Mouse (Mus musculus) MEL (cell line): ENCODE results near the gene Sec11a. TPM values are rescaled to one million over a fixed set of nuclear protein-coding genes. Genes with fewer than 3 reads are reported as not detected.

ENCODE experiments used
- DNase-seq: peaks from one replicate; pipeline ENCODE4 v3.0.0; 2011; ENCODE audit warnings: low read depth, low spot score
- H3K27ac ChIP-seq: 2 replicates; pipeline ENCODE4 v1.5.1; 2012; ENCODE audit warnings: low read depth, mild to moderate bottlenecking, control low read depth, low read length, moderate library complexity; ENCODE audit not compliant: control insufficient read depth
- H3K27me3 ChIP-seq, 2 experiments: fragments of 150-350 bp in 1 of 2; sonication (generic) in 1 of 2; 2 replicates each; pipeline ENCODE4 v1.6.1; 2012; ENCODE audit warnings: low read length in 2 of 2, mild to moderate bottlenecking in 2 of 2, improper control_type of control experiment in 1 of 2, moderate library complexity in 1 of 2; ENCODE audit not compliant: insufficient read depth in 2 of 2, control insufficient read depth in 1 of 2
- H3K36me3 ChIP-seq, 2 experiments: 2 replicates each; pipeline ENCODE4 v1.6.1; 2012 to 2014; ENCODE audit warnings: low read length in 2 of 2, improper control_type of control experiment in 1 of 2, inconsistent platforms in 1 of 2, mild to moderate bottlenecking in 1 of 2; ENCODE audit not compliant: insufficient read depth in 2 of 2, control insufficient read depth in 1 of 2
- H3K4me1 ChIP-seq, 2 experiments: fragments of 150-350 bp in 1 of 2; sonication (generic) in 1 of 2; 2 replicates each; pipeline ENCODE4 v1.6.1; 2012; ENCODE audit warnings: low read length in 2 of 2, improper control_type of control experiment in 1 of 2, mild to moderate bottlenecking in 1 of 2; ENCODE audit not compliant: insufficient read depth in 2 of 2, control insufficient read depth in 1 of 2
- H3K4me3 ChIP-seq, 2 experiments: fragments of 150-350 bp in 1 of 2; sonication (generic) in 1 of 2; 2 replicates each; pipeline ENCODE4 v1.5.1; 2012; ENCODE audit warnings: low read depth in 2 of 2, low read length in 2 of 2, mild to moderate bottlenecking in 2 of 2, moderate library complexity in 2 of 2, control low read depth in 1 of 2, improper control_type of control experiment in 1 of 2; ENCODE audit not compliant: control insufficient read depth in 1 of 2, insufficient read depth in 1 of 2
- H3K79me2 ChIP-seq: 2 replicates; pipeline ENCODE4 v1.6.1; 2012; ENCODE audit warnings: mild to moderate bottlenecking, low read length, moderate library complexity; ENCODE audit not compliant: control insufficient read depth, poor library complexity, insufficient read depth
- H3K9ac ChIP-seq: 2 replicates; pipeline ENCODE4 v1.6.1; 2012; ENCODE audit warnings: low read depth, mild to moderate bottlenecking, control low read depth, low read length, moderate library complexity; ENCODE audit not compliant: control insufficient read depth, poor library complexity, severe bottlenecking
- H3K9me3 ChIP-seq: fragments of 150-350 bp; sonication (generic); replicated peaks from 2 replicates; pipeline ENCODE4 v1.6.1; 2012; ENCODE audit warnings: mild to moderate bottlenecking, low read length, improper control_type of control experiment, moderate library complexity; ENCODE audit not compliant: insufficient read depth
- GATA1 ChIP-seq: IDR thresholded peaks from 2 replicates; pipeline ENCODE4 v1.6.1; 2011; ENCODE audit warnings: low read depth, low read length, improper control_type of control experiment
- KAT2A ChIP-seq: conservative IDR thresholded peaks from 2 replicates; pipeline ENCODE4 v1.6.1; 2012; ENCODE audit warnings: low read depth, low read length, improper control_type of control experiment, inconsistent platforms
- MAFK ChIP-seq: IDR thresholded peaks from 2 replicates; pipeline ENCODE4 v1.6.1; 2011; ENCODE audit warnings: low read depth, mild to moderate bottlenecking, low read length, improper control_type of control experiment, borderline replicate concordance
- MYB ChIP-seq: IDR thresholded peaks from 2 replicates; pipeline ENCODE4 v1.6.1; 2011; ENCODE audit warnings: mild to moderate bottlenecking, low read depth, low read length, improper control_type of control experiment
- NELFE ChIP-seq: IDR thresholded peaks from 2 replicates; pipeline ENCODE4 v1.6.1; 2011; ENCODE audit warnings: low read depth, low read length, improper control_type of control experiment
- NRF1 ChIP-seq: IDR thresholded peaks from 2 replicates; pipeline ENCODE4 v1.6.1; 2014; ENCODE audit warnings: low read depth, mild to moderate bottlenecking, inconsistent platforms, low read length, improper control_type of control experiment, moderate library complexity; ENCODE audit not compliant: poor library complexity, insufficient read depth, severe bottlenecking
- RAD21 ChIP-seq: IDR thresholded peaks from 2 replicates; pipeline ENCODE4 v1.6.1; 2011; ENCODE audit warnings: mild to moderate bottlenecking, low read depth, low read length, improper control_type of control experiment
- RCOR1 ChIP-seq: IDR thresholded peaks from 2 replicates; pipeline ENCODE4 v1.6.1; 2012; ENCODE audit warnings: low read depth, mild to moderate bottlenecking, inconsistent platforms, low read length, improper control_type of control experiment
- TAL1 ChIP-seq: IDR thresholded peaks from 2 replicates; pipeline ENCODE4 v1.6.1; 2012; ENCODE audit warnings: mild to moderate bottlenecking, inconsistent platforms, low read length, moderate library complexity, mixed read lengths
- TBP ChIP-seq: IDR thresholded peaks from 2 replicates; pipeline ENCODE4 v1.8.0; 2011; ENCODE audit warnings: low read depth, low read length, improper control_type of control experiment
- USF2 ChIP-seq, 2 experiments: IDR thresholded peaks; 2 replicates each; pipeline ENCODE4 v1.6.1; 2011 to 2012; ENCODE audit warnings: improper control_type of control experiment in 2 of 2, low read length in 2 of 2, borderline replicate concordance in 1 of 2, inconsistent platforms in 1 of 2, low read depth in 1 of 2, mild to moderate bottlenecking in 1 of 2; ENCODE audit not compliant: insufficient read depth in 1 of 2
- ZKSCAN1 ChIP-seq: IDR thresholded peaks from 2 replicates; pipeline ENCODE4 v1.6.1; 2012; ENCODE audit warnings: low read depth, mild to moderate bottlenecking, inconsistent platforms, low read length, improper control_type of control experiment, moderate library complexity
- ZMIZ1 ChIP-seq: IDR thresholded peaks from 2 replicates; pipeline ENCODE4 v1.6.1; 2012; ENCODE audit warnings: low read depth, mild to moderate bottlenecking, inconsistent platforms, low read length, improper control_type of control experiment, moderate library complexity
- polyA plus RNA-seq, 2 experiments: library from polyadenylated mRNA; stranded (reverse) in 1 of 2; unstranded in 1 of 2; fragments of >175 nt in 1 of 2; fragments of >200 nt in 1 of 2; gene quantifications; 2 replicates each; pipeline versions ENCODE4 v1.2.1 to v1.2.4; 2012; ENCODE audit warnings: low replicate concordance in 2 of 2, low read depth in 1 of 2; ENCODE audit not compliant: insufficient read length in 2 of 2, insufficient read depth in 1 of 2, missing spikeins in 1 of 2
- total RNA-seq: library from RNA; depleted of rRNA; stranded (reverse); fragments of 300-350 nt; gene quantifications from 2 replicates; pipeline ENCODE4 v1.2.3, GENCODE M21; 2012

The Sec11a gene
- total and polyA plus RNA-seq, 3 experiments: 114 to 144 TPM; not detected in 1

DNA sequence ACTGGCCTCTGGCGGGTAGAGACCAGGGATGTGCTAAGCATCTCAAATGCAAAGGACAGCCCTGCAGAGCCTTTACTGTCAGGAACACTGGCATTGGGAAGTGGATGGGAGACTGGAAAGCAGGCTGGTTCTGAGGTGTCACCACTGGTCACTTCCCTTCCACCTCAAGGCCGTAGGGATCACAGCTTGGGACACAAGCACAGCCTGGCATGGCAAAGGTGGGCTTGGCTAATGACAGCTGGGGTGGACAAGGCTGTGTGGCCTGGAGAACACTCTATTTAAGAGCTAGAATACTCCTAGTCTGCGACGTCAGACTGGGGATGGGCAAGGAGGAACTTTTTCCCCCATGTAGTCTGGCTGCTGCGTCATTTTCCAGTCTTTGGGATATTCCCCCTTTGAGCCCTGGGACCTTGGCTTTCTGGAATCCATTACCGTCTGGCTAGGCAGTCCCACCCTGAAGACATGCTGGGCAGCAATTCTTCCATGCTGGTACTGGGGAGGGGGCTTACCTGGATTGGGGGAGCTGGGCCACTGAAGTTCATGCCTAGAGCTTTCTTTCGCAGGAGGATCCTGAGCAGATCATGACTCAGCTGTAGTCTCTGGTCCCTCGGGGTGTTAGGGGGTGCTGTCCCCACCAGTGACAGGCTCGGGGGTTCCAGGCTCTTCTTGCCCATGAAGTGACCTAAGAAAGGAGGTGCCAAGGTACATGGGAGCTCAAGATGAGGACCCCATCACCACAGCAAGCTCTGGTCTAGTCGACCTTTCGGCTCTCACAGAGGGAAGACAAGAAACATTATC lies 43.8 kb downstream of the Sec11a start:
- no peak for DNase-seq
- Histone ChIP-seq H3K79me2 (peaks cover 14% of the 10 kb centered on the region), H3K4me3 (peak overlapping the region in 1 of 2 experiments; percentile 55; a peak in 2 of 4 replicates), H3K4me1 (peaks cover 0 to 19% of the 10 kb centered on the region in 2 experiments; a peak in 3 of 4 replicates), H3K27me3 (no peaks in the 10 kb centered on the region), H3K9ac (peak overlapping the region; percentile 69), H3K9me3 (no peaks in the 10 kb centered on the region), H3K36me3 (peaks cover 0 to 15% of the 10 kb centered on the region in 2 experiments; a peak in 3 of 4 replicates), H3K27ac (no peak overlapping the region)
- TF ChIP-seq ZKSCAN1: no peak
- no peak for TF ChIP-seq TBP
- TF ChIP-seq TAL1: no peak
- no peak for TF ChIP-seq RAD21
- no peak for TF ChIP-seq GATA1
- TF ChIP-seq KAT2A: no peak

DNA sequence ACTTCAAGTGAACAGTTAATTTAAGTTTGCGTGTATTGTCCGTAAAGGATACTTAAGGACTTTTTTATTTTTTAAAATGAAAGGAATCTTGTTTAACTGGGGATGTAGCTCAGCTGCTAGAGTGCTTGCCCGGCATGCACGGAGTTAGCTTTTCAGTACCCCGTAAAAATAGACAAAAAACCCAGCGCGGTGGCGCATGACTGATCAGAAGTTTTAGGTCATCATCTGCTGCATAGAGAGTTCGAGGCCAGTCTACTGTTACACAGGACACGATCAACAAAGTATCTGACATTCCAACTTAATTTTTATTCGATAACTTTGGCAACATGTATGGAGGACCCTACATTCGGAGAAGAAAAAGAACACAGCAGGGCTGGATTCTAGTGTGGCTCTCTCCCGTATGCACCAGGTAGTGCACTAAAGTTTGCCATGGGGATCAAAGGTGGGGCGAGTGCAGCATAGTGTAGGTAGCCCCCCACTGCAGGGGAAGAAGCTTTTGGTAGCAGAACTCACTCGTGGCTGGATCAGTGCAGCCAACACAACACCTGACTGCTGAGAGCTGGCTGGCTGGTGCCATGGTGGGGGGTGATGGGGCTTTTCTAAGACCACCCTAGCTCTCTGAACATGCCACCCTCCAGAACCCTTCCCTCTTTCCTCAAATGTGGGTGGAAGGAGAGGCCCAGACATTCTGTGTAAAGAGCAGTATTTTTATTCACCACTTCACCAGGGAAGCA lies 45.9 kb downstream of the Sec11a start:
- Histone ChIP-seq H3K79me2 (peaks cover 16% of the 10 kb centered on the region), H3K27me3 (no peaks in the 10 kb centered on the region), H3K27ac (peak overlapping the region; percentile 81), H3K4me1 (peaks cover 0 to 19% of the 10 kb centered on the region in 2 experiments; a peak in 3 of 4 replicates), H3K36me3 (peaks cover 4 to 16% of the 10 kb centered on the region in 2 experiments), H3K9me3 (no peaks in the 10 kb centered on the region), H3K4me3 (peak overlapping the region; percentile 70 to 88), H3K9ac (peak overlapping the region; percentile 72)
- DNase-seq: no peak
- TF ChIP-seq RCOR1 (no peak), TBP (no peak), MAFK (no peak), MYB (no peak), TAL1 (no peak), KAT2A (no peak), ZMIZ1 (no peak), ZKSCAN1 (no peak), NRF1 (no peak), NELFE (no peak), USF2 (IDR thresholded peaks at IDR 0.05; ENCODE audit: borderline replicate concordance in 1 of 2, insufficient read depth in 1 of 2, low read depth in 1 of 2, low read length in 2 of 2) (no peak)
